Mouse (Mus musculus): ENCODE measurements around the gene Cdc42bpg.

Cdc42bpg gene

GRCm38 (mm10) chr19:6306137-6306551 lies at the start of gene Cdc42bpg:
Cdc42bpg (plus strand) TSS chr19:6306456.
- TF ChIP-seq POU5F1 (IDR thresholded peaks at IDR 0.05; ENCODE audit: borderline replicate concordance, low read length) (no peak), NANOG (IDR thresholded peaks at IDR 0.05; ENCODE audit: borderline replicate concordance, low read length) (no peak), CTCF (conservative IDR thresholded peaks at IDR 0.05; ENCODE audit: low read length) (no peak)
- H3K4me1 ChIP-seq (replicated peaks; ENCODE audit: low read depth, low read length) = peaks cover 77% of the 10 kb centered on the region
- peaks cover 37% of the 10 kb centered on the region for H3K36me3 ChIP-seq (ENCODE audit: insufficient read depth, low read length)
- H3K4me3 ChIP-seq (replicated peaks; ENCODE audit: low read length) = peak within 1 kb of the TSS; percentile 84
- no peaks in the 10 kb centered on the region for H3K27me3 ChIP-seq (ENCODE audit: insufficient read depth, low read length)
- H3K9me3 ChIP-seq (ENCODE audit: low read length) = no peaks in the 10 kb centered on the region

DNA sequence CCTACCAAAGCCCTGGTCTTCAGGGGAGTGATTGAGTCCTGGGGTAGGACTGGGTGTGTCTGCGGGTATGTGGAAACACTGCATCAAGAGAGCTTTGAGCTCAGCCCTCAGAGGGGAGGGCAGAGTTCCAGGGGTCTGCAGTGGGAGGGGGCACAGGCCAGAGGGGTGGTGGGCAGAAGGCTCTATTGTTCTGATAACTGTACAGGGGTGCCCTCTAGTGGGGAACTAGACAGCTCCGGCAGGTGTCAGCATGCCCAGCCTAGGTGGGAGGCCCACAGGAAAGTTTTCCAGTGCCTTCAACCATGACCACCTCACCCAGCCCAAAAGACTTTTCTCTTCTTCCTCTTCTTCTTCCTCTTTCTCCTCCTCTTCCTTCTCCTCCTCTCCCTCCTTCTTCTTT lies 45.8 kb upstream of the Cdc42bpg start:
- peaks cover 50% of the 10 kb centered on the region for H3K4me1 ChIP-seq (replicated peaks; ENCODE audit: low read depth, low read length)
- TF ChIP-seq CTCF (conservative IDR thresholded peaks at IDR 0.05; ENCODE audit: low read length) (peak; percentile 16; the same call in 1 of the 2 replicates), POU5F1 (IDR thresholded peaks at IDR 0.05; ENCODE audit: borderline replicate concordance, low read length) (no peak)
- no peaks in the 10 kb centered on the region for H3K27me3 ChIP-seq (ENCODE audit: insufficient read depth, low read length)
- H3K9me3 ChIP-seq (ENCODE audit: low read length) = no peaks in the 10 kb centered on the region
- H3K4me3 ChIP-seq (replicated peaks; ENCODE audit: low read length) = no peak overlapping the region
- H3K36me3 ChIP-seq (ENCODE audit: insufficient read depth, low read length) = peaks cover 82% of the 10 kb centered on the region

DNA sequence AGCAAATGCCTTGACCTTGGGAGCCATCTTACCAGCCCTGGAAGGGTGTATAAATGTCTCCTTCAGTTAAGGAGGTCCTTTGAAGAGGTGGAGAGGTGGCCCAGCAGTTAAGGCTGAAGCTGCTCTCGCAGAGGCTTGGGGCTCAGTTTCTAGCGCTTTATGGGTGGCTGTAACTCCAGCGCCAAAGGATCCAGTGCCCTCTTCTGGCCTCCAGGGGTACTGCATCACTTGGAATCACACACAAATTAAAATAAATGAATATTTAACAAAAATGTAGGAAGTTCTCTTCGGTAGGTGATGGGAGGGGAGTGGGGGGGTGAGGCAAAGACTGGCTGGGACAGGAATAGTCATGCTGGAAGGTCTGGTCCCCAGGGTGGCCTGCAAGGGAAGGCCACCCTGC lies 45.3 kb upstream of the Cdc42bpg start:
- TF ChIP-seq CTCF (conservative IDR thresholded peaks at IDR 0.05; ENCODE audit: low read length) = peak; percentile 72
- no peak for TF ChIP-seq POU5F1 (IDR thresholded peaks at IDR 0.05; ENCODE audit: borderline replicate concordance, low read length)
- no peak for TF ChIP-seq NANOG (IDR thresholded peaks at IDR 0.05; ENCODE audit: borderline replicate concordance, low read length)
- Histone ChIP-seq H3K4me3 (replicated peaks; ENCODE audit: low read length) (no peak overlapping the region), H3K27me3 (ENCODE audit: insufficient read depth, low read length) (no peaks in the 10 kb centered on the region), H3K36me3 (ENCODE audit: insufficient read depth, low read length) (peaks cover 77% of the 10 kb centered on the region), H3K9me3 (ENCODE audit: low read length) (no peaks in the 10 kb centered on the region), H3K4me1 (replicated peaks; ENCODE audit: low read depth, low read length) (peaks cover 54% of the 10 kb centered on the region)

- TF ChIP-seq CTCF (conservative IDR thresholded peaks at IDR 0.05; ENCODE audit: low read length) (no peak), NANOG (IDR thresholded peaks at IDR 0.05; ENCODE audit: borderline replicate concordance, low read length) (no peak), POU5F1 (IDR thresholded peaks at IDR 0.05; ENCODE audit: borderline replicate concordance, low read length) (no peak)
- Histone ChIP-seq H3K27me3 (ENCODE audit: insufficient read depth, low read length) (no peaks in the 10 kb centered on the region), H3K4me1 (replicated peaks; ENCODE audit: low read depth, low read length) (peaks cover 54% of the 10 kb centered on the region), H3K9me3 (ENCODE audit: low read length) (no peaks in the 10 kb centered on the region), H3K4me3 (replicated peaks; ENCODE audit: low read length) (no peak overlapping the region), H3K36me3 (ENCODE audit: insufficient read depth, low read length) (peaks cover 72% of the 10 kb centered on the region)
Measured at GRCm38 (mm10) chr19:6261379-6261778, 44.9 kb upstream of the Cdc42bpg start.

GRCm38 (mm10) chr19:6262222-6262621 lies 44.0 kb upstream of the Cdc42bpg start:
- Histone ChIP-seq H3K36me3 (ENCODE audit: insufficient read depth, low read length) (peaks cover 64% of the 10 kb centered on the region), H3K4me1 (replicated peaks; ENCODE audit: low read depth, low read length) (peaks cover 57% of the 10 kb centered on the region), H3K4me3 (replicated peaks; ENCODE audit: low read length) (no peak overlapping the region), H3K9me3 (ENCODE audit: low read length) (no peaks in the 10 kb centered on the region), H3K27me3 (ENCODE audit: insufficient read depth, low read length) (no peaks in the 10 kb centered on the region)
- no peak for TF ChIP-seq NANOG (IDR thresholded peaks at IDR 0.05; ENCODE audit: borderline replicate concordance, low read length)
- TF ChIP-seq CTCF (conservative IDR thresholded peaks at IDR 0.05; ENCODE audit: low read length) = peak; percentile 99

GRCm38 (mm10) chr19:6262839-6263433 lies 43.3 kb upstream of the Cdc42bpg start:
- Histone ChIP-seq H3K4me3 (replicated peaks; ENCODE audit: low read length) (no peak overlapping the region), H3K4me1 (replicated peaks; ENCODE audit: low read depth, low read length) (peaks cover 64% of the 10 kb centered on the region), H3K27me3 (ENCODE audit: insufficient read depth, low read length) (no peaks in the 10 kb centered on the region), H3K36me3 (ENCODE audit: insufficient read depth, low read length) (peaks cover 57% of the 10 kb centered on the region), H3K9me3 (ENCODE audit: low read length) (no peaks in the 10 kb centered on the region)
- TF ChIP-seq CTCF (conservative IDR thresholded peaks at IDR 0.05; ENCODE audit: low read length) = no peak
- no peak for TF ChIP-seq POU5F1 (IDR thresholded peaks at IDR 0.05; ENCODE audit: borderline replicate concordance, low read length)
- TF ChIP-seq NANOG (IDR thresholded peaks at IDR 0.05; ENCODE audit: borderline replicate concordance, low read length) = no peak

GRCm38 (mm10) chr19:6264200-6264599 lies 42.1 kb upstream of the Cdc42bpg start:
- Histone ChIP-seq H3K36me3 (ENCODE audit: insufficient read depth, low read length) (peaks cover 44% of the 10 kb centered on the region), H3K9me3 (ENCODE audit: low read length) (no peaks in the 10 kb centered on the region), H3K4me3 (replicated peaks; ENCODE audit: low read length) (peak overlapping the region; percentile 49), H3K4me1 (replicated peaks; ENCODE audit: low read depth, low read length) (peaks cover 76% of the 10 kb centered on the region), H3K27me3 (ENCODE audit: insufficient read depth, low read length) (no peaks in the 10 kb centered on the region)
- no peak for TF ChIP-seq POU5F1 (IDR thresholded peaks at IDR 0.05; ENCODE audit: borderline replicate concordance, low read length)
- TF ChIP-seq CTCF (conservative IDR thresholded peaks at IDR 0.05; ENCODE audit: low read length) = no peak
- TF ChIP-seq NANOG (IDR thresholded peaks at IDR 0.05; ENCODE audit: borderline replicate concordance, low read length) = no peak

- peak overlapping the region; percentile 49 for H3K4me3 ChIP-seq (replicated peaks; ENCODE audit: low read length)
- peaks cover 37% of the 10 kb centered on the region for H3K36me3 ChIP-seq (ENCODE audit: insufficient read depth, low read length)
- H3K4me1 ChIP-seq (replicated peaks; ENCODE audit: low read depth, low read length) = peaks cover 82% of the 10 kb centered on the region
- no peak for TF ChIP-seq NANOG (IDR thresholded peaks at IDR 0.05; ENCODE audit: borderline replicate concordance, low read length)
- TF ChIP-seq POU5F1 (IDR thresholded peaks at IDR 0.05; ENCODE audit: borderline replicate concordance, low read length) = no peak
- no peak for TF ChIP-seq CTCF (conservative IDR thresholded peaks at IDR 0.05; ENCODE audit: low read length)
- H3K27me3 ChIP-seq (ENCODE audit: insufficient read depth, low read length) = no peaks in the 10 kb centered on the region
- H3K9me3 ChIP-seq (ENCODE audit: low read length) = no peaks in the 10 kb centered on the region
Measured at GRCm38 (mm10) chr19:6264945-6265344, 41.3 kb upstream of the Cdc42bpg start.

GRCm38 (mm10) chr19:6265727-6266182 lies 40.5 kb upstream of the Cdc42bpg start:
- H3K36me3 ChIP-seq (ENCODE audit: insufficient read depth, low read length) = peaks cover 28% of the 10 kb centered on the region
- no peak overlapping the region for H3K4me3 ChIP-seq (replicated peaks; ENCODE audit: low read length)
- H3K9me3 ChIP-seq (ENCODE audit: low read length) = no peaks in the 10 kb centered on the region
- TF ChIP-seq CTCF (conservative IDR thresholded peaks at IDR 0.05; ENCODE audit: low read length) (peak; percentile 28), POU5F1 (IDR thresholded peaks at IDR 0.05; ENCODE audit: borderline replicate concordance, low read length) (no peak)
- no peaks in the 10 kb centered on the region for H3K27me3 ChIP-seq (ENCODE audit: insufficient read depth, low read length)
- peaks cover 85% of the 10 kb centered on the region for H3K4me1 ChIP-seq (replicated peaks; ENCODE audit: low read depth, low read length)

Measured in E14TG2a.4 (cell line).